Mouse (Mus musculus) small intestine, adult 2 months (tissue): Measurements from ENCODE around the gene Ormdl2.

ENCODE experiments used
- CTCF ChIP-seq: fragments of 200-500 bp; IDR thresholded peaks from 2 replicates; pipeline ENCODE4 v1.5.1; 2012; ENCODE audit warnings: low read depth, mild to moderate bottlenecking, control low read depth, inconsistent platforms, low read length, moderate library complexity, mixed read lengths; ENCODE audit not compliant: insufficient replicate concordance, insufficient read length; ENCODE audit errors: extremely low read depth
- POLR2A ChIP-seq: fragments of 200-500 bp; IDR thresholded peaks from 2 replicates; pipeline ENCODE4 v1.6.1; 2012; ENCODE audit warnings: low read depth, mild to moderate bottlenecking, control low read depth, inconsistent platforms, low read length, moderate library complexity

- TF ChIP-seq CTCF (no peak), POLR2A (no peak)
Measured at GRCm38 (mm10) chr10:128802956-128803355, 18.5 kb downstream of the Ormdl2 start.
